In genomic region chr2:145168405-145168971, GRCm38 (mm10) we compare ENCODE assay signal across 9 mouse cellular contexts. TPM values are rescaled to one million over a fixed set of nuclear protein-coding genes. Genes with fewer than 3 reads are reported as not detected.
DNase-seq lines count a peak whose midpoint lies in the region; ATAC-seq and TF ChIP-seq lines count a peak whose summit lies in the region.
"Had no signal": no experiment of that assay in that cellular context is flagged by ENCODE, and none has a peak within 500 bp of the region (broad histone marks: within the 10 kb centered on the region; RNA-seq: fewer than 3 reads in every experiment).

No protein-coding gene starts in this region.

- no peak for TF ChIP-seq EP300 in ES-Bruce4 (IDR thresholded peaks at IDR 0.05; ENCODE audit: insufficient read depth, low read depth, low read length)

- H3K4me3 ChIP-seq in heart, embryonic 14.5 days (ENCODE audit: control insufficient read depth in 1 of 2, insufficient read depth in 1 of 2, low read depth in 1 of 2, low read length in 2 of 2): peak overlapping the region; percentile 60 to 83
- H3K4me3 ChIP-seq in ES-Bruce4 (ENCODE audit: low read depth, low read length): peak overlapping the region; percentile 14
- peak overlapping the region; percentile 58 for H3K4me3 ChIP-seq in forebrain, embryonic 15.5 days
- H3K4me3 ChIP-seq in limb, embryonic 15.5 days: peak overlapping the region; percentile 70
- peak overlapping the region; percentile 66 for H3K4me3 ChIP-seq in stomach, embryonic 14.5 days (ENCODE audit: low read depth, low read length)

- no peak for DNase-seq in heart, adult 11 months
- DNase-seq in spleen, adult 18-20 months: no peak

- ATAC-seq in heart, embryonic 14.5 days (ENCODE audit: insufficient number of reproducible peaks, insufficient read depth, low FRiP score, low read depth): no peak
- ATAC-seq in forebrain, embryonic 15.5 days (replicated peaks): no peak
- ATAC-seq in limb, embryonic 15.5 days (ENCODE audit: insufficient number of reproducible peaks, low FRiP score, low TSS enrichment, low read depth): no peak
- 0 out of 2 replicates have a peak, but pooled peaks have one; percentile 5 for ATAC-seq in stomach, embryonic 14.5 days (ENCODE audit: insufficient number of reproducible peaks, insufficient read depth, low FRiP score, low read depth)
- ATAC-seq in activated CD4-positive, CD25-positive, alpha-beta regulatory T cell, adult 4 months: no peak

- no peak overlapping the region for H3K27ac ChIP-seq in heart, embryonic 14.5 days (replicated peaks in 1 of 2; ENCODE audit: control insufficient read depth in 1 of 2, insufficient read depth in 1 of 2, low read depth in 2 of 2, low read length in 2 of 2)
- H3K27ac ChIP-seq in ES-Bruce4 (ENCODE audit: insufficient read depth, low read length): no peak overlapping the region
- peak overlapping the region; percentile 89 for H3K27ac ChIP-seq in forebrain, embryonic 15.5 days (replicated peaks)
- peak overlapping the region; percentile 77 for H3K27ac ChIP-seq in limb, embryonic 15.5 days
- H3K27ac ChIP-seq in stomach, embryonic 14.5 days (ENCODE audit: low read length): no peak overlapping the region; the same call in 1 of the 2 replicates

- no peak for TF ChIP-seq POLR2A in ES-Bruce4 (IDR thresholded peaks at IDR 0.05; ENCODE audit: insufficient read depth, low read length)

- peak overlapping the region; percentile 94 for H3K4me2 ChIP-seq in heart, embryonic 14.5 days (ENCODE audit: low read length)
- peak overlapping the region; percentile 78 for H3K4me2 ChIP-seq in forebrain, embryonic 15.5 days (replicated peaks)
- H3K4me2 ChIP-seq in limb, embryonic 15.5 days: peak overlapping the region; percentile 92
- peak overlapping the region; percentile 86 for H3K4me2 ChIP-seq in stomach, embryonic 14.5 days (replicated peaks; ENCODE audit: low read depth, low read length)

- TF ChIP-seq CTCF in ES-Bruce4 (IDR thresholded peaks at IDR 0.05; ENCODE audit: low read depth, low read length): no peak

- peak overlapping the region; percentile 78 for H3K9ac ChIP-seq in heart, embryonic 14.5 days (ENCODE audit: low read length)
- no peak overlapping the region for H3K9ac ChIP-seq in ES-Bruce4 (ENCODE audit: low read depth, poor library complexity, severe bottlenecking)
- H3K9ac ChIP-seq in forebrain, embryonic 15.5 days (replicated peaks): peak overlapping the region; percentile 70
- H3K9ac ChIP-seq in limb, embryonic 15.5 days: peak overlapping the region; percentile 66
- H3K9ac ChIP-seq in stomach, embryonic 14.5 days (replicated peaks; ENCODE audit: low read depth, low read length): peak overlapping the region; percentile 71; the same call in 1 of the 2 replicates

- peaks cover 3 to 5% of the 10 kb centered on the region in 2 experiments; a peak in 3 of 4 replicates for H3K4me1 ChIP-seq in heart, embryonic 14.5 days (ENCODE audit: control insufficient read depth in 2 of 2, insufficient read depth in 2 of 2, low read length in 2 of 2)
- no peaks in the 10 kb centered on the region for H3K4me1 ChIP-seq in ES-Bruce4 (ENCODE audit: control insufficient read depth, insufficient read depth, low read length)
- H3K4me1 ChIP-seq in forebrain, embryonic 15.5 days: peaks cover 12% of the 10 kb centered on the region
- peaks cover 15% of the 10 kb centered on the region for H3K4me1 ChIP-seq in limb, embryonic 15.5 days
- H3K4me1 ChIP-seq in stomach, embryonic 14.5 days (ENCODE audit: control insufficient read depth, insufficient read depth, low read length): no peaks in the 10 kb centered on the region

- peaks cover 13% of the 10 kb centered on the region; the same call in 1 of the 2 replicates for H3K27me3 ChIP-seq in heart, embryonic 14.5 days (ENCODE audit: control insufficient read depth, insufficient read depth, low read length)
- H3K27me3 ChIP-seq in ES-Bruce4 (ENCODE audit: control insufficient read depth, insufficient read depth, low read length, poor library complexity, severe bottlenecking): no peaks in the 10 kb centered on the region; the same call in 1 of the 2 replicates
- no peaks in the 10 kb centered on the region for H3K27me3 ChIP-seq in forebrain, embryonic 15.5 days
- H3K27me3 ChIP-seq in limb, embryonic 15.5 days: 0 out of 2 replicates have a peak, but pooled peaks cover 2% of the 10 kb centered on the region
- H3K27me3 ChIP-seq in stomach, embryonic 14.5 days (ENCODE audit: control insufficient read depth, insufficient read depth, low read length): no peaks in the 10 kb centered on the region
- H3K27me3 ChIP-seq: Patski had no signal

- H3K9me3 ChIP-seq in heart, embryonic 14.5 days (ENCODE audit: control insufficient read depth, low read length): no peaks in the 10 kb centered on the region
- no peaks in the 10 kb centered on the region for H3K9me3 ChIP-seq in ES-Bruce4 (replicated peaks; ENCODE audit: control insufficient read depth, insufficient read depth, low read length, poor library complexity, severe bottlenecking)
- H3K9me3 ChIP-seq in forebrain, embryonic 15.5 days: no peaks in the 10 kb centered on the region
- no peaks in the 10 kb centered on the region for H3K9me3 ChIP-seq in limb, embryonic 15.5 days
- no peaks in the 10 kb centered on the region for H3K9me3 ChIP-seq in stomach, embryonic 14.5 days (ENCODE audit: control insufficient read depth, low read depth, low read length)

- no peaks in the 10 kb centered on the region for H3K36me3 ChIP-seq in heart, embryonic 14.5 days (ENCODE audit: control insufficient read depth, insufficient read depth, low read length)
- H3K36me3 ChIP-seq in ES-Bruce4 (ENCODE audit: control insufficient read depth, insufficient read depth, low read length, poor library complexity, severe bottlenecking): no peaks in the 10 kb centered on the region
- H3K36me3 ChIP-seq in forebrain, embryonic 15.5 days: no peaks in the 10 kb centered on the region
- no peaks in the 10 kb centered on the region for H3K36me3 ChIP-seq in limb, embryonic 15.5 days
- H3K36me3 ChIP-seq in stomach, embryonic 14.5 days (ENCODE audit: control insufficient read depth, insufficient read depth, low read length): no peaks in the 10 kb centered on the region

- 16% methylated on average over 10 of the region's 10 CpGs for WGBS in heart, embryonic 14.5 days
- 10% methylated on average over 10 of the region's 10 CpGs for WGBS in forebrain, embryonic 15.5 days
- WGBS in limb, embryonic 15.5 days: 8% methylated on average over 10 of the region's 10 CpGs
- WGBS in stomach, embryonic 14.5 days: 11% methylated on average over 10 of the region's 10 CpGs

RNA-seq across cellular contexts. Expression of gene Slc24a3, which starts 0.9 kb away (rescaled TPM):
- 2.5 and 3.8 TPM in 2 replicates for polyA plus RNA-seq in heart, embryonic 14.5 days (2014; fragmentation: Nextera tagmentation; extraction: Ambion mirVana)
- 0.16 TPM in 1 of 2 replicates, not detected in the other for polyA plus RNA-seq in ES-Bruce4 (2011; ENCODE audit: insufficient read depth, insufficient read length, low read depth, missing spikeins)
- polyA plus RNA-seq in forebrain, embryonic 15.5 days (2015; fragmentation: Nextera tagmentation; extraction: Ambion mirVana): 5.5 and 5.9 TPM in 2 replicates
- polyA plus RNA-seq in limb, embryonic 15.5 days (2015; fragmentation: Nextera tagmentation; extraction: Ambion mirVana): 2.7 and 3.0 TPM in 2 replicates
- 5.1 and 5.6 TPM in 2 replicates for polyA plus RNA-seq in stomach, embryonic 14.5 days (2014; fragmentation: Nextera tagmentation; extraction: Ambion mirVana)
- under 1 TPM; 0.56 to 0.76 TPM for polyA plus RNA-seq in activated CD4-positive, CD25-positive, alpha-beta regulatory T cell, adult 4 months (2017; shearing (Covaris generic))

Comparison
In these comparisons a context has a peak if more than half of its experiments do, and no peak if none do; other contexts are left out.
1. H3K27ac ChIP-seq: peak in forebrain, embryonic 15.5 days (single experiment) and limb, embryonic 15.5 days (single experiment); none in heart, embryonic 14.5 days (0 of 2), ES-Bruce4 (single experiment) and stomach, embryonic 14.5 days (single experiment).
2. H3K4me3 ChIP-seq: peak in every context shown above with its lines; median percentile 72 in heart, embryonic 14.5 days; 70 in limb, embryonic 15.5 days; 66 in stomach, embryonic 14.5 days; 58 in forebrain, embryonic 15.5 days; 14 in ES-Bruce4.
3. Peak in every context shown above with its lines, with median percentiles within 50 percentile points of each other: H3K4me2 ChIP-seq.